Mouse (Mus musculus) neural tube, embryonic 12.5 days (tissue): ENCODE measurements around the gene Ring1. TPM values are rescaled to one million over a fixed set of nuclear protein-coding genes. Genes with fewer than 3 reads are reported as not detected.
A peak's percentile ranks its signal among the peaks of the same experiment; 100 is the strongest.

ENCODE experiments used
- ATAC-seq: fragments of 200-750 bp; cut with Nextera tagmentation; 2 replicates; pipeline ENCODE4 v1.8.0; 2017; ENCODE audit warnings: low read depth, mild to moderate bottlenecking, moderate TSS enrichment, moderate library complexity; ENCODE audit not compliant: low FRiP score
- H3K27ac ChIP-seq: fragments of 300-500 bp; sonication (generic); 2 replicates; pipeline ENCODE4 v1.5.1; 2016
- H3K27me3 ChIP-seq: fragments of 300-500 bp; sonication (generic); replicated peaks from 2 replicates; pipeline ENCODE4 v1.6.1; 2016; ENCODE audit warnings: mild to moderate bottlenecking
- H3K36me3 ChIP-seq: fragments of 300-500 bp; sonication (generic); 2 replicates; pipeline ENCODE4 v1.6.1; 2016; ENCODE audit warnings: mild to moderate bottlenecking
- H3K4me1 ChIP-seq: fragments of 300-500 bp; sonication (generic); 2 replicates; pipeline ENCODE4 v1.6.1; 2016
- H3K4me2 ChIP-seq: fragments of 300-500 bp; sonication (generic); replicated peaks from 2 replicates; pipeline ENCODE4 v1.6.1; 2016; ENCODE audit warnings: mild to moderate bottlenecking
- H3K4me3 ChIP-seq: fragments of 300-500 bp; sonication (generic); 2 replicates; pipeline ENCODE4 v1.5.1; 2016
- H3K9ac ChIP-seq: fragments of 300-500 bp; sonication (generic); 2 replicates; pipeline ENCODE4 v1.6.1; 2016; ENCODE audit warnings: mild to moderate bottlenecking
- H3K9me3 ChIP-seq: fragments of 300-500 bp; sonication (generic); 2 replicates; pipeline ENCODE4 v1.6.1; 2016; ENCODE audit warnings: mild to moderate bottlenecking
- WGBS: fragments of 180-500 bp; shearing (Covaris S2); methylation state at CpG from one replicate; pipeline ENCODE4 v1.1.7; 2016; 5-methylcytosine and 5-hydroxymethylcytosine counted together
- polyA plus RNA-seq: library from polyadenylated mRNA; unstranded; fragments of >200 nt; fragmentation: Nextera tagmentation; extraction: Ambion mirVana; gene quantifications from 2 replicates; pipeline ENCODE4 v1.2.1, GENCODE M21; 2016

Ring1 gene
- polyA plus RNA-seq = 25.9 and 30.7 TPM in 2 replicates

- Histone ChIP-seq H3K4me2 (peak within 1 kb of the TSS; percentile 98), H3K27me3 (no peaks in the 10 kb centered on the region), H3K9me3 (peaks cover 5% of the 10 kb centered on the region; the same call in 1 of the 2 replicates), H3K4me3 (peak within 1 kb of the TSS; percentile 90), H3K36me3 (peaks cover 44% of the 10 kb centered on the region), H3K27ac (peak within 1 kb of the TSS; percentile 95), H3K4me1 (peaks cover 52% of the 10 kb centered on the region), H3K9ac (peak within 1 kb of the TSS; percentile 96)
- peak; percentile 62 for ATAC-seq
- under 1% methylated on average over 56 of the region's 58 CpGs for WGBS
Observed at GRCm38 (mm10) chr17:34024317-34024821, at the start of gene Ring1. TSS of gene Ring1 (minus strand) at chr17:34024680.

- no peak overlapping the region for H3K4me2 ChIP-seq
- no peak overlapping the region for H3K4me3 ChIP-seq
- H3K4me1 ChIP-seq = no peaks in the 10 kb centered on the region
- 78% methylated on average over 5 of the region's 5 CpGs for WGBS
- H3K9me3 ChIP-seq = no peaks in the 10 kb centered on the region
- H3K9ac ChIP-seq = no peak overlapping the region
- H3K36me3 ChIP-seq = no peaks in the 10 kb centered on the region
- ATAC-seq = no peak
- peaks cover 8% of the 10 kb centered on the region for H3K27me3 ChIP-seq
- no peak overlapping the region for H3K27ac ChIP-seq
Observed at GRCm38 (mm10) chr17:34072091-34072490, 47.6 kb upstream of the Ring1 start.

DNA sequence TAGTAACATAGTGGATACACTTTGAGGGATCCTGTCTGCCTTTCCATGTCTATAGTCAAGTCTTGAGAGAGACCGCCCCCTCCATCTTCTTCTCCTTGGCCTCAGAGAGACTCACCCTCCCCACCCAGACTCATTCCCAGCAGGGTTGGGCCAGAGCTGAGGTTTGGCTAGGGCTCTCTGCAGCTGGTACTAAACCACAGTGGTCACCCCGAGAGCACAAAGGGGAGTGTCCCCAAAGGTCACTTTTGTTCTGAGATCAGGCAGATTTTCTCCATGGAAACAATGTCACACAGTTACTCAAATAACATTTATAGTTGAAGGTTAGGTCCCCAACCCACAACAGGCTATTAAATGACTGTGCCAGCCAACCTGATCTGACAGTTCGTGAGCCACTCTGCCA is 44.4 kb upstream of the Ring1 start:
- Histone ChIP-seq H3K4me1 (no peaks in the 10 kb centered on the region), H3K4me3 (no peak overlapping the region), H3K9me3 (no peaks in the 10 kb centered on the region), H3K36me3 (no peaks in the 10 kb centered on the region), H3K27ac (no peak overlapping the region), H3K27me3 (no peaks in the 10 kb centered on the region), H3K4me2 (no peak overlapping the region), H3K9ac (no peak overlapping the region)
- ATAC-seq = no peak
- WGBS = 47% methylated on average over 3 of the region's 3 CpGs

GRCm38 (mm10) chr17:34057224-34057623 is 32.7 kb upstream of the Ring1 start:
- H3K4me2 ChIP-seq = no peak overlapping the region
- H3K36me3 ChIP-seq = peaks cover 13% of the 10 kb centered on the region; the same call in 1 of the 2 replicates
- H3K27me3 ChIP-seq = no peaks in the 10 kb centered on the region
- no peak for ATAC-seq
- H3K4me1 ChIP-seq = no peaks in the 10 kb centered on the region
- no peak overlapping the region for H3K9ac ChIP-seq
- H3K27ac ChIP-seq = no peak overlapping the region
- no peaks in the 10 kb centered on the region for H3K9me3 ChIP-seq
- H3K4me3 ChIP-seq = no peak overlapping the region
- WGBS = 76% methylated on average over 7 of the region's 7 CpGs

- Histone ChIP-seq H3K4me3 (no peak overlapping the region), H3K36me3 (no peaks in the 10 kb centered on the region), H3K9ac (no peak overlapping the region), H3K27ac (no peak overlapping the region), H3K9me3 (peaks cover 7% of the 10 kb centered on the region; the same call in 1 of the 2 replicates), H3K4me1 (no peaks in the 10 kb centered on the region), H3K4me2 (no peak overlapping the region), H3K27me3 (no peaks in the 10 kb centered on the region)
- 93% methylated on average over 5 of the region's 5 CpGs for WGBS
- no peak for ATAC-seq
Observed at GRCm38 (mm10) chr17:34047404-34048050, 23.0 kb upstream of the Ring1 start.

GRCm38 (mm10) chr17:34045941-34046340 is 21.5 kb upstream of the Ring1 start:
- Histone ChIP-seq H3K9me3 (peaks cover 7% of the 10 kb centered on the region; the same call in 1 of the 2 replicates), H3K4me1 (peaks cover 8% of the 10 kb centered on the region), H3K4me3 (no peak overlapping the region), H3K36me3 (no peaks in the 10 kb centered on the region), H3K27ac (no peak overlapping the region), H3K4me2 (no peak overlapping the region), H3K9ac (no peak overlapping the region), H3K27me3 (no peaks in the 10 kb centered on the region)
- WGBS = 77% methylated on average over 14 of the region's 14 CpGs
- ATAC-seq = no peak

DNA sequence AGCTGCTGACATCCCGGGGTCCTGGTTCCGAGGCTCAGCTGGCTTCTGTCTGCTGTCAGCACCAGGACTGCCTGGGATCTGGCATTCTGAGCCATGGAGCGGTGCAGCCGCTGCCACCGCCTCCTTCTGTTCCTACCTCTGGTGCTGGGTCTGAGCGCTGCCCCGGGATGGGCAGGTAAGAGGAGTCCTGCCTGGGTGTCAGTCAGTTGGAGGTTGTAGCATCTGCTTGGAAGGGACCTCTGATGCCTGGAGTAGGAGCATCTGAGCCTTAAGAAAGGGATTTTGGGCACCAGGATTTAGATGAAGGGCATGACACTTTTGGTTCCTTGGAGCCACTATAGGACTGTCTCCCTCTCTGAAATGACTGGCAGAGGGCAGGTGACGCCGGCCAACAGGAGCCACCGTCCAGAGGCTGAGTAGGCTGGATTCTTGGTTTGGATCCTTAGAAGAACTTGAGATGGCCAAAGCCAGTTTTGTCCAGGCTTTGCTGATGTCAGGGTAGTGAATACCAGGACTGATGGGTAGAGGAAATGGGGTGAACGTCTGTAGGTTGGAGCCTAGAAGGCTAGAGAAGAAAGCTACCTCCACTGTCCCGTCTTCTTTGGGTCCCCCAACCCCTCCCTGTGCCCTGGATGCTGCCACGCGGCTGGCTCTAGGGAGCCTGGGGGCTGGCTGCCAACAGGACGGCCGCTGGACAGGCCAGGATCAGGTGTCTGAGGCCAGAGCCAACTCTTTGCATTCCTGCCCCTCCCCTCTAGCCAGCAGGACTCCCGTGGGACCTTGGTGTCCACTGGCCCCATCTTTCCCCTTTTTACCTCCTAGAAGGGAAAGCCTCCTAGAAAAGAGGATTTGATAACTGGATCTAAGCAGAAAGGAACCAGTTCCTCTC is 15.3 kb upstream of the Ring1 start:
- H3K27ac ChIP-seq = no peak overlapping the region
- peak overlapping the region; percentile 52; the same call in 1 of the 2 replicates for H3K9ac ChIP-seq
- H3K4me3 ChIP-seq = 0 out of 2 replicates have a peak overlapping the region, but pooled peaks have one; percentile 7

DNA sequence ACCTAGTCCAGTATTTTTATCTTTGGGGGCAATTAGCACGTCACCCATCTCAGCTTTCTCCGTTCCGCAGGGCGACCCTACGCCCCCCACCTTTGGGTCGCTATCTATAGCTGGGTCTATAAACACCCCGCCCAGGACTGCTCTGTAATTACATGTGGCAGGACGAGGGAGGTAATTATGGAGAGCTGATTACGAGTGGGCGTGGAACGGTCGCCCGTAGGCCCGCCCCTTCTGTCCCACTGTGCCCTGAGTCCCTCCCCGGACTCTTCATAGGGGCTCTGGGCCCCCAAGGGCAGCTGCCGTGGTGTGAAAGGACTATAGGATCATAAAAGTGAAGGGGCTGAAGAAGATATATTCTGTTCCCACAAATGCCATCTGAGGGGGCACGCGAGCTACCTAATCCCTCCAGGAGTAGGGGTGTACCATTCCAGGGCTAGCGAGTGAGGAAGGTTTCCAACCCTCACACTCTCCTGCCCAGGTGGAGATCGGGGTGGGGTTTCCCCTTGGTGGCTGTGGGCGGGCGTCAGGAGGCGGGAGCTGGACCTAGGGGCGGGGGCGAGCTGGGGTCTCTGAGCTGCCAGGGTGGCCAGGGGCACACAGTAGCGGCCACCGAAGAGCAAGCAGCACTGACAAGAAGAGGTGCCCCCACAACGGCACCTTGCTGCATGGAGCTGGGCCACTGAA is 14.5 kb upstream of the Ring1 start, which contains the start of gene Col11a2:
Col11a2 (plus strand) TSS at position 560 of the 684 bp plus-strand sequence.
- H3K27me3 ChIP-seq = no peaks in the 10 kb centered on the region
- H3K9me3 ChIP-seq = no peaks in the 10 kb centered on the region
- ATAC-seq = peak; percentile 63
- H3K36me3 ChIP-seq = peaks cover 39% of the 10 kb centered on the region
- peaks cover 36% of the 10 kb centered on the region for H3K4me1 ChIP-seq
- peak within 1 kb of the TSS; percentile 52 for H3K9ac ChIP-seq
- 4% methylated on average over 28 of the region's 28 CpGs for WGBS
- H3K27ac ChIP-seq = no peak within 1 kb of the TSS; the same call in 1 of the 2 replicates
- H3K4me2 ChIP-seq = peak within 1 kb of the TSS; percentile 65
- peak within 1 kb of the TSS; percentile 23; the same call in 1 of the 2 replicates for H3K4me3 ChIP-seq

More for the DNA sequence above, 15.3 kb upstream of the Ring1 start:
- Histone ChIP-seq H3K9me3 (no peaks in the 10 kb centered on the region), H3K36me3 (peaks cover 31% of the 10 kb centered on the region), H3K4me2 (peak overlapping the region; percentile 65), H3K27me3 (no peaks in the 10 kb centered on the region), H3K4me1 (peaks cover 34% of the 10 kb centered on the region)
- 0 out of 2 replicates have a peak, but pooled peaks have one; percentile 10 for ATAC-seq
- 24% methylated on average over 17 of the region's 17 CpGs for WGBS

DNA sequence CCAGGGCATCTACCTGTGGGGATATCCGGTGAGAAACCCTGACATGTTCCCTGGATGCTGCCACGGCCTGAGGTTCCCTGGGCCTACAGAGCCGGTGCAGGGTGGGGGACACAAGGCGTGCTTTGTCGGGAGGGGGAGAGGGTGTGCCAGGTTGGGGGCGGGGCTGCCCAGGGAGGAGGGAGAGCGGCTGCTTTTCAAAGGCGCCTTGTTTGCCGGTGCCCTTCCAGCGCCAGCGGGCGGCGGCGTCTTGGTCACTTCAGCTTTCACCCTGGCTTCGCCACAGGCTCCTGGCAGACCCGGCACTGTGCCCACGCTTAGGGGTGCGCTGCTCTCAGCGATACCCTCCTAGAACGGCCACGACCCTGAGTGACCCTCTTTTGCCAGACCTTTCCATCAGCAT is 14.0 kb upstream of the Ring1 start:
- ATAC-seq = peak; percentile 38; the same call in 1 of the 2 replicates
- peak overlapping the region; percentile 65 for H3K4me2 ChIP-seq
- H3K27me3 ChIP-seq = no peaks in the 10 kb centered on the region
- no peaks in the 10 kb centered on the region for H3K9me3 ChIP-seq
- H3K4me1 ChIP-seq = peaks cover 41% of the 10 kb centered on the region
- no peak overlapping the region; the same call in 1 of the 2 replicates for H3K27ac ChIP-seq
- 8% methylated on average over 20 of the region's 21 CpGs for WGBS
- peak overlapping the region; percentile 23; the same call in 1 of the 2 replicates for H3K4me3 ChIP-seq
- H3K36me3 ChIP-seq = peaks cover 42% of the 10 kb centered on the region
- H3K9ac ChIP-seq = peak overlapping the region; percentile 52

- ATAC-seq = no peak
- H3K9me3 ChIP-seq = no peaks in the 10 kb centered on the region
- H3K4me1 ChIP-seq = peaks cover 52% of the 10 kb centered on the region
- H3K9ac ChIP-seq = no peak overlapping the region
- H3K27me3 ChIP-seq = no peaks in the 10 kb centered on the region
- no peak overlapping the region for H3K4me2 ChIP-seq
- WGBS = 95% methylated on average over 7 of the region's 7 CpGs
- H3K36me3 ChIP-seq = peaks cover 42% of the 10 kb centered on the region
- no peak overlapping the region for H3K4me3 ChIP-seq
- no peak overlapping the region for H3K27ac ChIP-seq
Observed at GRCm38 (mm10) chr17:34037241-34037640, 12.8 kb upstream of the Ring1 start.

DNA sequence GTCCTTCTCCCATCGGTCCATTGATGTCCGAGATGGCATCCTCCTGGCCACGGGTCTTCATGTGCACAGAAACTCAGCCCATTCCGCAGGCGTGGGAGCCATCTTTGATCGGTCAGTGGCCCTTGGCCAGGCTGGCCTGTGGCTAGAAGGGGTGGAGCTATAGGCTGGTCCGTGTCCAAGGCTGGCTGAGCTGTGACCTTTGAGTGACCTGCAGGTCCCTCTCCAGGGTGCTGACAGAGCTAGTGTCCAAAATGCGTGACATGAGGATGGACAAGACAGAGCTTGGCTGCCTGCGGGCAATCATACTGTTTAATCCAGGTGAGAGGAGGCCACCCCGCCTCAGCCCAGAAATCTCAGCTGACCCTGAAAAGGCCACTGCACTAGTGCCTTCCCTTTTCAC is 12.2 kb upstream of the Ring1 start:
- 75% methylated on average over 10 of the region's 10 CpGs for WGBS
- ATAC-seq = no peak
- Histone ChIP-seq H3K9me3 (no peaks in the 10 kb centered on the region), H3K36me3 (peaks cover 42% of the 10 kb centered on the region), H3K4me2 (no peak overlapping the region), H3K4me1 (peaks cover 51% of the 10 kb centered on the region), H3K4me3 (no peak overlapping the region), H3K27ac (no peak overlapping the region), H3K9ac (no peak overlapping the region), H3K27me3 (no peaks in the 10 kb centered on the region)
